Mouse (Mus musculus): Measurements from ENCODE around the gene Trpm1. TPM values are rescaled to one million over a fixed set of nuclear protein-coding genes. Genes with fewer than 3 reads are reported as not detected.

Trpm1 gene
- total RNA-seq (2023): 28.4 TPM

DNA sequence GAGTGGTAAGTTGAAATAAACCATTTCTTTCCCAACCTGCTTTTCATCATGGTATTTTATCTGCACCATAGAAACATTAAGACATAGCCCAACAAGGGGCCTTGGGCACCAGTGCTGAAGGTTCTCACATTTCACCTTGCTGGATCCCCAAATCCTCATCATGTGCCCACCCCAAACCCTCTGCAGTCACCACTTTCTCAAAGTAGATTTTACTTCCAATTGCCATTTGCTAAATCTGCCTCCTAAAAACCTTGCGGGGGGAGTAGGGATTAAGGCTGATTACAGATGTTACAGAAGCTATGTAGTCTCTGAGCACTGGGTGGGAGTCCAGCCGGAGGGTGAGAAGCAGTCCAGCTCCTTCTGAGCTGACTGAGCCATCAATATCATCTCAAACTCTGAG lies at the start of gene Trpm1:
Trpm1 (plus strand) TSS at position 301 of the 400 bp plus-strand sequence.

DNA sequence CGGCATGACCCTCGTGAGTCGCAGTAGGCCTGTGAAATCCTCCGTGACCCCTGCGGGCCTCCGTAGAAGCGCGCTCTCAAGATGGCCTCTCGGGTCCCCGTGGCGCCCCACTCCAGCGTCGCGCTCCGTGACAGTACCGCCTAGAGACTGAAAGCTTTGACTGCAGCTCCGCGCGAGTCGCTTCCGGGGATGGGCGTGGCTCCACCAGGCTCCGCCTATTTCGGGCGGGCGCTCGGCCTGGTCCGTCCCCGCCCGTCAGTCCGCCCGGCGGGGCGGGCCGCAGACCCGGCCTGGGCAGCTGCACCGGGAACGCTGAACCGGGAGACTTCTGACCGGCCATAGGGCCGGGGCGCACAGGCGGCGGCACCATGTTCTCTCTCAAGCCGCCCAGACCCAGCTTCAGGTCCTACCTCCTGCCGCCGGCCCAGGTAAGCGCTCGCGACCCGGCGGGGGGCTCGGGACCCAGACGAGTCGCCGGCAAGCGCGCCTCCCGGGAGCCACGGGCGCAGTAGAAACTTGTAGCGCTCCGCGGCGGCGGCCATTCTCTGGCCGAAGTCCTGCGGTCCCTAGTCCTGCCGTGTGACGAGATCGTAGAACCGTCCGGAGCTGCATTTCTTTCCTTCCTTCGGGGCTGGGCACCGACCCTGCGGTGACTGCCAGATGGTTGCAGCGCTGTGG lies 133.9 kb downstream of the Trpm1 start, which contains the start of gene Mtmr10:
Mtmr10 (plus strand) TSS at position 240 of the 678 bp plus-strand sequence.

Other genes starting within 250 kb of the Trpm1 start
- gene E030018B13Rik, start 237.0 kb upstream of the Trpm1 start, total RNA-seq (2023): not detected
- 385 TPM for gene Klf13, start 214.9 kb upstream of the Trpm1 start, total RNA-seq (2023)
- gene Mtmr10, start 133.8 kb downstream of the Trpm1 start, total RNA-seq (2023): 16.3 TPM
- 13.6 TPM for gene Fan1, start 220.3 kb downstream of the Trpm1 start, total RNA-seq (2023)
- gene Mphosph10, start 238.4 kb downstream of the Trpm1 start, total RNA-seq (2023): 51.7 TPM
- 16.6 TPM for gene Mcee, start 238.8 kb downstream of the Trpm1 start, total RNA-seq (2023)